Mouse (Mus musculus) forebrain, embryonic 10.5 days (tissue): ENCODE data around the gene Slc50a1. TPM values are rescaled to one million over a fixed set of nuclear protein-coding genes. Genes with fewer than 3 reads are reported as not detected.

Experiments
- DNase-seq: peaks from one replicate; pipeline ENCODE4 v3.0.0-alpha.2; 2017; ENCODE audit warnings: low spot score; ENCODE audit errors: extremely low spot score
- H3K27ac ChIP-seq: fragments of 300-500 bp; sonication (generic); 2 replicates; pipeline ENCODE4 v1.5.1; 2016; ENCODE audit warnings: mild to moderate bottlenecking
- H3K27me3 ChIP-seq: fragments of 300-500 bp; sonication (generic); 2 replicates; pipeline ENCODE4 v1.6.1; 2016; ENCODE audit warnings: mild to moderate bottlenecking; ENCODE audit not compliant: poor library complexity, severe bottlenecking
- H3K36me3 ChIP-seq: fragments of 300-500 bp; sonication (generic); replicated peaks from 2 replicates; pipeline ENCODE4 v1.6.1; 2016; ENCODE audit warnings: mild to moderate bottlenecking, moderate library complexity
- H3K4me1 ChIP-seq: fragments of 300-500 bp; sonication (generic); 2 replicates; pipeline ENCODE4 v1.6.1; 2016
- H3K4me3 ChIP-seq: fragments of 300-500 bp; sonication (generic); 2 replicates; pipeline ENCODE4 v1.5.1; 2016; ENCODE audit warnings: mild to moderate bottlenecking, moderate library complexity
- H3K9me3 ChIP-seq: fragments of 300-500 bp; sonication (generic); 2 replicates; pipeline ENCODE4 v1.6.1; 2016; ENCODE audit warnings: mild to moderate bottlenecking, moderate library complexity
- WGBS: fragments of 180-500 bp; shearing (Covaris S2); methylation state at CpG from one replicate; pipeline ENCODE4 v1.1.7; 2016; 5-methylcytosine and 5-hydroxymethylcytosine counted together
- microRNA counts: library from miRNA; unstranded; fragments of <30 nt; microRNA quantifications from one replicate; lab custom pipeline; 2017
- microRNA-seq: library from miRNA; unstranded; fragments of <30 nt; microRNA quantifications from one replicate; pipeline ENCODE4, GENCODE M21; 2017
- polyA plus RNA-seq: library from polyadenylated mRNA; unstranded; fragments of >200 nt; fragmentation: Nextera tagmentation; extraction: Ambion mirVana; gene quantifications from 2 replicates; pipeline ENCODE4 v1.2.1, GENCODE M21; 2016

Slc50a1 gene
- polyA plus RNA-seq, 1 experiment from 2014 or later, result 25.1 TPM

DNA sequence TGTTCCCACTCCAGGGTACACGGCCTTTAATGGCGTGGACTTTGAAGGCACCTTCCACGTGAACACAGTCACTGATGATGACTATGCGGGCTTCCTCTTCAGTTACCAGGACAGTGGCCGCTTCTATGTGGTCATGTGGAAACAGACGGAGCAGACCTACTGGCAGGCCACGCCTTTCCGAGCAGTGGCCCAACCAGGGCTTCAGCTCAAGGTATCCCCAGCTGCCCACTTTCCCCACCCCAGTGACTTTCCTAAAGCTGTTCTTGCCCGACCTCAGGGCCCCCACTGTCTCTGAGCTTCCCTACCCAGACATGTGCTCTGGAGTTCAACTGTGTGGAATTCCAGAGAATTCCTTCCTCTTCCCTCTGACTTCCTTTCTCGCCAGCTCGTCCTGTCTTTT, 45.6 kb downstream of the Slc50a1 start:
- no peaks in the 10 kb centered on the region for H3K9me3 ChIP-seq
- H3K36me3 ChIP-seq, result peaks cover 60% of the 10 kb centered on the region
- H3K27ac ChIP-seq, result peak overlapping the region; percentile 99
- DNase-seq, result no peak
- peak overlapping the region; percentile 91 for H3K4me3 ChIP-seq
- WGBS, result 56% methylated on average over 11 of the region's 11 CpGs
- H3K4me1 ChIP-seq, result peaks cover 96% of the 10 kb centered on the region
- peaks cover 26% of the 10 kb centered on the region for H3K27me3 ChIP-seq

DNA sequence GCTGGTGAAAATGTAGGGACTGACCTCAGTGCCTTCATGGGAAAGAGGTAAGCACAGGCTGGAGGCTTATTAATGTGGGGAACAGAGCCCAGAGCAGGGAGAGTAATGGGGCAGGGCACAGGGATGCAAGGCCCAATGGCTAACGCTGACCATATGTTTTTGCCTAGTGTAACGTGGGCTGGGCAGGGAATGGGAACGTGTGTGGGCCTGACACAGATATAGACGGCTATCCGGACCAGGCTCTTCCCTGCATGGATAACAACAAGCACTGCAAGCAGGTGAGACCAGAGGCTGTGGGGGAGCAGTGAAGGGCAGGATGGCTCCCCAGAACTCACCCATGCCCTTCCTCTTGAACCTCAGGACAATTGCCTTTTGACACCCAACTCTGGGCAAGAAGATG, 49.2 kb downstream of the Slc50a1 start:
- Histone ChIP-seq H3K27me3 (peaks cover 10% of the 10 kb centered on the region), H3K27ac (peak overlapping the region; percentile 22; the same call in 1 of the 2 replicates), H3K4me3 (peak overlapping the region; percentile 13; the same call in 1 of the 2 replicates), H3K9me3 (no peaks in the 10 kb centered on the region), H3K36me3 (peaks cover 91% of the 10 kb centered on the region), H3K4me1 (peaks cover 94% of the 10 kb centered on the region)
- 69% methylated on average over 5 of the region's 5 CpGs for whole genome bisulfite sequencing
- no peak for DNase-seq

DNA sequence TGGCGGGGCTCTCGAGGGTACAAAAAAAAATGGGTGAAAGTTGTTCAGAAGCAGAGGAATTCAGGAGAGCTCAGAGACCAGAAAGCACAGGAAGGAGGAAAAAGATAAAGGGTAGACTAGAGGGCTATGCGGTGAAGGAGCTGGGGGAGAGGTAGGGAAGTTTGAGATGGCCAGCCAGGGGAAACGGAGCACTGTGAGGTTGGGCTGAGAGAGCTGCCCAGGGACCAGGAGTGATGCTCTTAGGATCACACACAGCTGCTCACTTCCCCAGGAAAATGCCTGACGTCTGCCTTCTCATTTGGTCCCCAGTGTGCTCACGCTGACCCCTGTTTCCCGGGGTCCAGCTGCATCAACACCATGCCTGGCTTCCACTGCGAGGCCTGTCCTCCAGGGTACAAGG, 50.8 kb downstream of the Slc50a1 start:
- no peaks in the 10 kb centered on the region for H3K27me3 ChIP-seq
- peaks cover 76% of the 10 kb centered on the region for H3K36me3 ChIP-seq
- 55% methylated on average over 8 of the region's 8 CpGs for WGBS
- H3K27ac ChIP-seq, result peak overlapping the region; percentile 62
- no peaks in the 10 kb centered on the region for H3K9me3 ChIP-seq
- no peak for DNase-seq
- no peak overlapping the region for H3K4me3 ChIP-seq
- H3K4me1 ChIP-seq, result peaks cover 94% of the 10 kb centered on the region

DNA sequence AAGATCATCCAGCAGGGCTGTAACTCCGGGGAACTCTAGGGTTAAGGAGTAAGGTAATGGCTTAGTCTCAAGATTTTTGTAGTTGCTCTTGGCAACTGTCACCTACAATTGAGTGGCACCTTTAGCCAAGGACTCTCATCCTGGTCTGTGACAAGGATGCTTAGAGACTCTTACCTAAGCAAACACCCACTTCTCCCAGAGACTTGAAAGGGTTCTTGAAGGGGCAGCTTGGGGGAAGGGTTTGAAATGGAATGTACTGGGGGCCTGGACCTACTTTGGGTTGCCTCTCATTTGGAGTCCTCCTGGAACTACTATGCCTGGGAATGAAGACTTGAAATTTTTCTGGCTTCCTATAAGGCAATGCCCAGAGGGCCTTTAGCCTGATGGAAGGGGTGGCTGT, 52.1 kb downstream of the Slc50a1 start:
- WGBS, result 80% methylated on average over 1 of the region's 1 CpGs
- Histone ChIP-seq H3K4me1 (peaks cover 91% of the 10 kb centered on the region), H3K27ac (peak overlapping the region; percentile 62; the same call in 1 of the 2 replicates), H3K9me3 (no peaks in the 10 kb centered on the region), H3K36me3 (peaks cover 64% of the 10 kb centered on the region), H3K4me3 (0 out of 2 replicates have a peak overlapping the region, but pooled peaks have one; percentile 1), H3K27me3 (no peaks in the 10 kb centered on the region)
- no peak for DNase-seq

MicroRNA genes within 50 kb of the gene (microRNA counts, 519-probe panel; counts per million panel counts)
- microRNA mmu-miR-92b (lab: Ali Mortazavi, UCI), result 4,665 counts per million, percentile 81 among the panel's probes with 10 or more counts

Small RNAs within 50 kb of the gene (microRNA-seq; reads per million reads assigned to microRNA genes)
- 18,240 reads per million, percentile 98 among the genes with 10 or more reads in this experiment for gene Mir92b

Other genes with a start within 250 kb of the Slc50a1 start
- 12.4 and 13.7 TPM in 2 replicates for gene Rusc1, start 177.3 kb downstream of the Slc50a1 start, polyA plus RNA-seq
- not detected in 2 replicates for gene Gm43738, start 169.5 kb downstream of the Slc50a1 start, polyA plus RNA-seq
- 327 and 359 TPM in 2 replicates for gene Fdps, start 168.6 kb downstream of the Slc50a1 start, polyA plus RNA-seq
- gene Pklr, start 134.4 kb downstream of the Slc50a1 start, polyA plus RNA-seq, result 4.5 and 5.6 TPM in 2 replicates
- 4.8 and 5.5 TPM in 2 replicates for gene Hcn3, start 110.4 kb downstream of the Slc50a1 start, polyA plus RNA-seq
- 33.7 and 34.2 TPM in 2 replicates for gene Clk2, start 105.8 kb downstream of the Slc50a1 start, polyA plus RNA-seq
- 100 and 103 TPM in 2 replicates for gene Scamp3, start 93.1 kb downstream of the Slc50a1 start, polyA plus RNA-seq
- 25.1 and 25.6 TPM in 2 replicates for gene Fam189b, start 87.4 kb downstream of the Slc50a1 start, polyA plus RNA-seq
- 34.2 and 34.7 TPM in 2 replicates for gene Gba, start 67.6 kb downstream of the Slc50a1 start, polyA plus RNA-seq
- 65.8 and 78.2 TPM in 2 replicates for gene Thbs3, start 55.4 kb downstream of the Slc50a1 start, polyA plus RNA-seq
- 227 and 242 TPM in 2 replicates for gene Mtx1, start 43.5 kb downstream of the Slc50a1 start, polyA plus RNA-seq
- 1.7 and 1.8 TPM in 2 replicates for gene Muc1, start 41.5 kb downstream of the Slc50a1 start, polyA plus RNA-seq
- 260 and 275 TPM in 2 replicates for gene Krtcap2, start 24.6 kb downstream of the Slc50a1 start, polyA plus RNA-seq
- 4.4 and 5.4 TPM in 2 replicates for gene Trim46, start 24.3 kb downstream of the Slc50a1 start, polyA plus RNA-seq
- 76.7 and 78.6 TPM in 2 replicates for gene Dpm3, start 11.2 kb downstream of the Slc50a1 start, polyA plus RNA-seq
- gene Efna1, start 10.6 kb upstream of the Slc50a1 start, polyA plus RNA-seq, result 12.9 and 13.2 TPM in 2 replicates
- 3.0 and 4.0 TPM in 2 replicates for gene Efna3, start 52.4 kb upstream of the Slc50a1 start, polyA plus RNA-seq
- gene Efna4, start 67.5 kb upstream of the Slc50a1 start, polyA plus RNA-seq, result 27.6 and 28.7 TPM in 2 replicates
- gene Adam15, start 79.4 kb upstream of the Slc50a1 start, polyA plus RNA-seq, result 32.1 and 39.5 TPM in 2 replicates
- gene Dcst2, start 91.4 kb upstream of the Slc50a1 start, polyA plus RNA-seq, result 0.06 and 0.16 TPM in 2 replicates
- gene Dcst1, start 94.7 kb upstream of the Slc50a1 start, polyA plus RNA-seq, result 0.23 TPM in 1 of 2 replicates, not detected in the other
- gene Zbtb7b, start 124.2 kb upstream of the Slc50a1 start, polyA plus RNA-seq, result 0.65 and 0.69 TPM in 2 replicates
- 0.15 and 0.23 TPM in 2 replicates for gene Lenep, start 132.2 kb upstream of the Slc50a1 start, polyA plus RNA-seq
- gene Flad1, start 141.3 kb upstream of the Slc50a1 start, polyA plus RNA-seq, result 27.0 and 29.8 TPM in 2 replicates
- 681 and 720 TPM in 2 replicates for gene Cks1b, start 147.8 kb upstream of the Slc50a1 start, polyA plus RNA-seq
- gene Shc1, start 147.9 kb upstream of the Slc50a1 start, polyA plus RNA-seq, result 49.4 and 53.2 TPM in 2 replicates
- 34.9 and 40.9 TPM in 2 replicates for gene Pygo2, start 159.6 kb upstream of the Slc50a1 start, polyA plus RNA-seq
- gene Pbxip1, start 166.1 kb upstream of the Slc50a1 start, polyA plus RNA-seq, result 16.4 and 16.6 TPM in 2 replicates
- 72.0 and 75.3 TPM in 2 replicates for gene Pmvk, start 184.0 kb upstream of the Slc50a1 start, polyA plus RNA-seq
- gene Kcnn3, start 249.6 kb upstream of the Slc50a1 start, polyA plus RNA-seq, result 0.81 and 0.92 TPM in 2 replicates